Mouse (Mus musculus) erythroblast, embryonic 14.5 days (primary cell): Measurements from ENCODE around the gene BC005624.

ENCODE experiments used
- GATA1 ChIP-seq: IDR thresholded peaks from 2 replicates; pipeline ENCODE4 v1.6.1; 2012; ENCODE audit warnings: low read length, inconsistent platforms, mixed read lengths
- TAL1 ChIP-seq: IDR thresholded peaks from 3 replicates; pipeline ENCODE4 v1.6.1; 2012; ENCODE audit warnings: low read length, inconsistent platforms, mixed read lengths

GRCm38 (mm10) chr2:30938574-30938991, 43.4 kb downstream of the BC005624 start:
- TF ChIP-seq GATA1 (no peak), TAL1 (no peak)
